Mouse (Mus musculus) CH12.LX (cell line): Measurements from ENCODE around the gene Pth1r.

ENCODE experiments used
- CTCF ChIP-seq, 2 experiments: IDR thresholded peaks in 1 of 2; conservative IDR thresholded peaks in 1 of 2; 2 replicates each; pipeline ENCODE4 v1.5.1; 2011 to 2012; ENCODE audit warnings: low read depth in 2 of 2, low read length in 2 of 2, improper control_type of control experiment in 1 of 2, inconsistent platforms in 1 of 2, mild to moderate bottlenecking in 1 of 2, moderate library complexity in 1 of 2
- E2F4 ChIP-seq: IDR thresholded peaks from 2 replicates; pipeline ENCODE4 v1.6.1; 2011; ENCODE audit warnings: low read depth, low read length, improper control_type of control experiment; ENCODE audit not compliant: insufficient replicate concordance
- POLR2A ChIP-seq: IDR thresholded peaks from 2 replicates; pipeline ENCODE4 v1.6.1; 2011; ENCODE audit warnings: low read depth, mild to moderate bottlenecking, improper control_type of control experiment, low read length
- SMC3 ChIP-seq: IDR thresholded peaks from 2 replicates; pipeline ENCODE4 v1.6.1; 2011; ENCODE audit warnings: low read depth, low read length, improper control_type of control experiment

- TF ChIP-seq CTCF (conservative IDR thresholded peaks at IDR 0.05 in 1 of 2, IDR thresholded peaks at IDR 0.05 in 1 of 2; ENCODE audit: low read depth in 2 of 2, low read length in 2 of 2): no peak
- no peak for TF ChIP-seq E2F4
- TF ChIP-seq SMC3: no peak
- TF ChIP-seq POLR2A: no peak
Measured at GRCm38 (mm10) chr9:110742951-110743455, 3.9 kb downstream of the Pth1r start.
